In the genomic region with DNA sequence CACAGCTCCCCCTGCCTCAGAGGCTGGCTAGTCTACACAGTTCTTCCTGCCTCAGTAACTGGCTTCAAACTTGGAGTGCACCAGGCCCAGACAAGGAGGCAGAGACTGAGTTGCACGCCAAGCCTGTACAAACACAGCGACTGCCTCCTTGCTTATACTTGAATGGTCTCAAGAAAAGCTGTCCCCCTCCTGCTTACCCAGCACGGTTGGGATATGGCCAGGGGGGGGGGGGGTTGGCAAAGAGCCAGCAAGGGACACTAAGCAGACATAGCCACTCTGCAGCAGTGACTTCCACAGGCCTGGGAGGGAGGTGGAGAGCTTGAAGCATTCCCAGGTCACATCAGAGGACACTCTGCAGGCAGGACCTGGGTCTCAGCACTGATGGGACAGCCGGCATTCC, we compare ENCODE assay signal across 10 mouse cellular contexts.
DNase-seq lines count a peak whose midpoint lies in the region; ATAC-seq and TF ChIP-seq lines count a peak whose summit lies in the region.
"Had no signal": no experiment of that assay in that cellular context is flagged by ENCODE, and none has a peak within 500 bp of the region (broad histone marks: within the 10 kb centered on the region; RNA-seq: fewer than 3 reads in every experiment).

No protein-coding gene starts in this region.

- no peak overlapping the region for H3K4me3 ChIP-seq in heart, embryonic 14.5 days (ENCODE audit: control insufficient read depth in 1 of 2, insufficient read depth in 1 of 2, low read depth in 1 of 2, low read length in 2 of 2)
- no peak overlapping the region for H3K4me3 ChIP-seq in heart, adult 2 months
- H3K4me3 ChIP-seq in brown adipose tissue, adult 24 weeks (ENCODE audit: insufficient read depth, low read depth, low read length) = no peak overlapping the region
- no peak overlapping the region for H3K4me3 ChIP-seq in forebrain, postnatal 0 days (ENCODE audit: low read depth, low read length)
- H3K4me3 ChIP-seq in liver, embryonic 11.5 days (ENCODE audit: low read depth, low read length) = no peak overlapping the region

- TF ChIP-seq EP300 in heart, adult 2 months (IDR thresholded peaks at IDR 0.05; ENCODE audit: insufficient read depth, low read depth, low read length) = no peak

- WGBS in heart, embryonic 14.5 days = 8% methylated on average over 4 of the region's 4 CpGs
- 17% methylated on average over 4 of the region's 4 CpGs for WGBS in heart, adult 2 months
- 10% methylated on average over 4 of the region's 4 CpGs for WGBS in forebrain, postnatal 0 days
- WGBS in liver, embryonic 11.5 days = 33% methylated on average over 4 of the region's 4 CpGs

- ATAC-seq in heart, embryonic 14.5 days (ENCODE audit: insufficient number of reproducible peaks, insufficient read depth, low FRiP score, low read depth) = peak; percentile 82
- ATAC-seq in forebrain, postnatal 0 days = peak; percentile 66
- ATAC-seq in liver, embryonic 11.5 days (replicated peaks; ENCODE audit: low FRiP score) = 0 out of 2 replicates have a peak, but pooled peaks have one; percentile 43
- ATAC-seq: inflammation-experienced regulatory T-cells, adult 6 months had no signal

- H3K27ac ChIP-seq in heart, embryonic 14.5 days (replicated peaks in 1 of 2; ENCODE audit: control insufficient read depth in 1 of 2, insufficient read depth in 1 of 2, low read depth in 2 of 2, low read length in 2 of 2) = peak overlapping the region; percentile 20 to 31; a peak in 2 of 4 replicates
- no peak overlapping the region for H3K27ac ChIP-seq in heart, adult 2 months
- H3K27ac ChIP-seq in brown adipose tissue, adult 24 weeks (replicated peaks; ENCODE audit: low read depth, low read length) = peak overlapping the region; percentile 58
- no peak overlapping the region for H3K27ac ChIP-seq in forebrain, postnatal 0 days (ENCODE audit: low read depth, low read length)
- H3K27ac ChIP-seq in liver, embryonic 11.5 days (ENCODE audit: low read depth, low read length) = no peak overlapping the region

- no peak overlapping the region for H3K4me2 ChIP-seq in heart, embryonic 14.5 days (ENCODE audit: low read length)
- no peak overlapping the region for H3K4me2 ChIP-seq in forebrain, postnatal 0 days (ENCODE audit: low read depth)
- no peak overlapping the region for H3K4me2 ChIP-seq in liver, embryonic 11.5 days

- DNase-seq in heart, adult 2 months = no peak
- DNase-seq in forebrain, postnatal 0 days = peak; percentile 42
- no peak for DNase-seq in liver, embryonic 11.5 days (ENCODE audit: low spot score)
- DNase-seq in gastrocnemius, adult 8-10 months (ENCODE audit: low spot score in 2 of 2) = no peak
- DNase-seq in adrenal gland, postnatal 36 days = no peak
- DNase-seq in spleen, postnatal 36 days (ENCODE audit: low spot score in 2 of 2) = no peak
- DNase-seq: right cerebral cortex, adult 18-20 months had no signal

- H3K4me1 ChIP-seq in heart, embryonic 14.5 days (ENCODE audit: control insufficient read depth in 2 of 2, insufficient read depth in 2 of 2, low read length in 2 of 2) = peaks cover 22 to 23% of the 10 kb centered on the region in 2 experiments
- no peaks in the 10 kb centered on the region; the same call in 1 of the 2 replicates for H3K4me1 ChIP-seq in heart, adult 2 months (ENCODE audit: control insufficient read depth, insufficient read depth, low read length)
- peaks cover 23% of the 10 kb centered on the region for H3K4me1 ChIP-seq in brown adipose tissue, adult 24 weeks (ENCODE audit: control insufficient read depth, insufficient read depth, insufficient read length, low read length)
- H3K4me1 ChIP-seq in forebrain, postnatal 0 days (ENCODE audit: insufficient read depth) = peaks cover 6% of the 10 kb centered on the region; the same call in 1 of the 2 replicates
- no peaks in the 10 kb centered on the region for H3K4me1 ChIP-seq in liver, embryonic 11.5 days (replicated peaks; ENCODE audit: control insufficient read depth, insufficient read depth, low read length)

- TF ChIP-seq CTCF in heart, adult 2 months (IDR thresholded peaks at IDR 0.05) = no peak
- TF ChIP-seq CTCF in forebrain, postnatal 0 days (IDR thresholded peaks at IDR 0.05; ENCODE audit: low read depth) = no peak

- TF ChIP-seq POLR2A in heart, adult 2 months (IDR thresholded peaks at IDR 0.05; ENCODE audit: insufficient read depth, low read depth, low read length) = no peak

- no peaks in the 10 kb centered on the region for H3K9me3 ChIP-seq in heart, embryonic 14.5 days (ENCODE audit: control insufficient read depth, low read length)
- no peaks in the 10 kb centered on the region for H3K9me3 ChIP-seq in forebrain, postnatal 0 days (ENCODE audit: low read length)
- no peaks in the 10 kb centered on the region for H3K9me3 ChIP-seq in liver, embryonic 11.5 days (ENCODE audit: control insufficient read depth, low read length)

- no peaks in the 10 kb centered on the region for H3K79me2 ChIP-seq in heart, adult 2 months (replicated peaks; ENCODE audit: control insufficient read depth, insufficient read depth, low read length)

- no peaks in the 10 kb centered on the region for H3K27me3 ChIP-seq in heart, embryonic 14.5 days (ENCODE audit: control insufficient read depth, insufficient read depth, low read length)
- H3K27me3 ChIP-seq in heart, adult 2 months (ENCODE audit: control insufficient read depth, insufficient read depth, low read length) = no peaks in the 10 kb centered on the region
- H3K27me3 ChIP-seq in forebrain, postnatal 0 days (ENCODE audit: insufficient read depth, low read length) = no peaks in the 10 kb centered on the region
- no peaks in the 10 kb centered on the region; the same call in 1 of the 2 replicates for H3K27me3 ChIP-seq in liver, embryonic 11.5 days (replicated peaks; ENCODE audit: control insufficient read depth, insufficient read depth, low read length)

- intact Hi-C loops in heart, adult 2 months (cut with DNase I) = no loop called here

- H3K9ac ChIP-seq in heart, embryonic 14.5 days (ENCODE audit: low read length) = no peak overlapping the region
- H3K9ac ChIP-seq in heart, adult 2 months (ENCODE audit: low read depth, low read length) = no peak overlapping the region
- H3K9ac ChIP-seq in forebrain, postnatal 0 days = no peak overlapping the region
- no peak overlapping the region for H3K9ac ChIP-seq in liver, embryonic 11.5 days (ENCODE audit: low read depth, low read length)

- H3K36me3 ChIP-seq in heart, embryonic 14.5 days (ENCODE audit: control insufficient read depth, insufficient read depth, low read length) = no peaks in the 10 kb centered on the region
- H3K36me3 ChIP-seq in heart, adult 2 months (ENCODE audit: control insufficient read depth, insufficient read depth, low read length) = no peaks in the 10 kb centered on the region
- H3K36me3 ChIP-seq in forebrain, postnatal 0 days (ENCODE audit: insufficient read depth) = no peaks in the 10 kb centered on the region
- no peaks in the 10 kb centered on the region for H3K36me3 ChIP-seq in liver, embryonic 11.5 days (ENCODE audit: control insufficient read depth, insufficient read depth, low read length)

Comparison
In these comparisons a context has a peak if more than half of its experiments do, and no peak if none do; other contexts are left out.
1. H3K27ac ChIP-seq: peak in heart, embryonic 14.5 days (2 of 2) and brown adipose tissue, adult 24 weeks (single experiment); none in heart, adult 2 months (single experiment), forebrain, postnatal 0 days (single experiment) and liver, embryonic 11.5 days (single experiment).
2. Peak in every context shown above with its lines, with median percentiles within 50 percentile points of each other: ATAC-seq.